Mouse (Mus musculus) T-helper 17 cell (primary cell): ENCODE results near the gene Smyd1.

ENCODE experiments used
- in situ Hi-C, 2 experiments: fragments of 300-600 bp; cut with MboI, MseI; formaldehyde crosslinking; loops; 1 replicate in 1 of 2; 2 replicates in 1 of 2; pipeline ENCODE4 v1.15.1; 2025; ENCODE audit warnings: high pct_unique_total_duplicates in 2 of 2

Smyd1 gene

DNA sequence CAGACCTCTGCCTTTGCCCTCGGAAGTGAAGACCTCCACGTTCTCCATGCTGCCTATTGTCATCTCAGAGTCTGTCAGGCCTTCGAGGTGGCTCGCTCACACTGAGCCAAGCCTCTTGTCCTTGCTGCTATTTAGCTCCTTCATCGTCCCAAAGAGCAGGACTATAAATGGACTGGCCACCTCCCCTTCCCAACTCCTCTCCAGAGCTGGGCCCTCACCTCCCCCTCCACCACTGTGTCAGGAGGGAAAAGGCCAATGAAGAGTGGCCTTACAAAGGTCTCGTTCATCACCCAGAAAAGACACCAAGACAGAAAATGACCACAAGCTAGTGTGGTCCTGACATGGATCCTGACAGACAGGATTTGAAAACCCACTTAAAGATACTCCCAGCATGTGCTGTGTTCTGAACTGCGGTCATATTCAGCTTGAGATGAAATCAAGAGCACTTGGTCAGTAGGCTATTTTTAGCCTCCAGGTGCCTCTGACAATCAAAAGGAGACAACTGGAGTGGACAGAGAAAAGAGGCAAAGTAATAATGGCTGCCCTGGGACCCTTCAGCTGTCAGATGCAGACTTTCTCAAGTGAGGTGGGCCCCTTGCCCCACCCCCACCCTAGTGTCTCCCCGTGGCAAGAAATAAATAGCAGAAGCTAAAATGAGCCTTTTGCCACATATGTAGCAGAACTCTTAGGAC lies 59.7 kb downstream of the Smyd1 start:
- in situ Hi-C loops, result no loop called here

- in situ Hi-C loops, result no loop called here
Measured at GRCm38 (mm10) chr6:71261060-71261459, 61.0 kb downstream of the Smyd1 start.

DNA sequence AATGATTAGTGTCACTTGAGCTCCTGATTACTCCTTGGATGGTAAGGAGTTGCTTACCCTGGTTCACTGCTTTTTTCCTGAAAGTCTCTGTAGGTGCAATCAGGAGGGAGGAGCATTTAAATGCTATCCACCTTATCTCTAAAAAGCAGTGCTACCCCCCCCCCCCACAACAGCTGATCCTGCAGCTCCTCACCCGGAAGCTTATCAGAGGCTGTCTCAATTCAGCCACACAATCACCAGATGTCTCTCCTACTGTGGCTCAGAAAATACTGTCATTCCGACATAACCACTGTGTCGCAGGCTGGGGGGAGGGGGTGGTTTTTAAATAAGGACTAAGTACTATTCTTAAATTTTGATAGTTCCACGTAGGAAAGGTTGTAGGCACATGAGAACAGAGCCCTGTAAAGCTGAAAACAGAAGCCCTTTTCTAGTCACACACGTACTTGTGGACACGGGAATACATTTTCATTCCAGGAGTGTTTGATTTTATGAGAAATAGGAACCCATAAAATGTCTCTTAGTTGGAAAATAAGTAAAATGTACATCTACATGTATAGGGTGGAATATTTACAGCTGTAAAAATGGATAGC lies 61.9 kb downstream of the Smyd1 start:
- in situ Hi-C loops, result no loop called here

GRCm38 (mm10) chr6:71259166-71259565 lies 62.9 kb downstream of the Smyd1 start:
- in situ Hi-C loops, result no loop called here

- in situ Hi-C loops, result no loop called here
Measured at GRCm38 (mm10) chr6:71258562-71258961, 63.5 kb downstream of the Smyd1 start.

DNA sequence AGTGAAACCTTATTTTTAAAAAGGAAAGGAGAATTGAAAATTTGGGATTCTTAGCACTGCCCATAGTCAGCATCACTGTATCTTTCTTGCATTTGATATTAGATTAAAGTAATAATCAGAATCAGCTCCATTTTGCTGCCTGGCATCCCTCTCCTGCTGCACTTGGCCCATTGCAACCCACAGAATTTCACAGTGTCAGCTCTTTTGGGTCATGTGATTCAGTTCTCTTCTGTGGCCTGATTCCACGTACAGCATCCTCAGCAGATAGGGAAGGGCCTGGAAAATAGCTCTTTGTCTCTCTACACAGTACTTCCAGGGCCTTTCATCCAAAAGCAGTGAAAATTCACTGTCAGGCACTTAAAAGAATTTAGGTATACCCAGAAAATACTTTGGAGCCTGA lies 64.7 kb downstream of the Smyd1 start:
- in situ Hi-C loops, result no loop called here

- in situ Hi-C loops, result no loop called here
Measured at GRCm38 (mm10) chr6:71256166-71256565, 65.9 kb downstream of the Smyd1 start.

DNA sequence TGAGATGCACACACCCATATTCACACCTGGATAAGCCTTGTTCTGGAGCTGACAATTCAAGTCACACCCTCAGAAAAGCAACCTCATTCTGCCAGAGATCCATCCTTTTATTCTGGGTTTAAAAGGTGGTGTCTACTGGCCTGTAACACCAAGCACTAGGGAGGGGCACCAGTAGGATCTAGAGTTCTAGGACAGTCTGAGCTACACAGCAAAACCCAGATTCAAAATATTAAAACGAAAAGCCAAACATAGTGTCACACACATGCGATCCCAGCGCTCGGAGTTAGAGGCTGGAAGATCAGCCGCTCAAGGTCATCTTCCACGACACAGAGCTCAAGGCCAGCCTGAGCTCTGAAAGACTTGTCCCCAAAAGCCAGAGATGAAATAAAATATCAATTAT lies 67.6 kb downstream of the Smyd1 start:
- in situ Hi-C loops, result no loop called here

DNA sequence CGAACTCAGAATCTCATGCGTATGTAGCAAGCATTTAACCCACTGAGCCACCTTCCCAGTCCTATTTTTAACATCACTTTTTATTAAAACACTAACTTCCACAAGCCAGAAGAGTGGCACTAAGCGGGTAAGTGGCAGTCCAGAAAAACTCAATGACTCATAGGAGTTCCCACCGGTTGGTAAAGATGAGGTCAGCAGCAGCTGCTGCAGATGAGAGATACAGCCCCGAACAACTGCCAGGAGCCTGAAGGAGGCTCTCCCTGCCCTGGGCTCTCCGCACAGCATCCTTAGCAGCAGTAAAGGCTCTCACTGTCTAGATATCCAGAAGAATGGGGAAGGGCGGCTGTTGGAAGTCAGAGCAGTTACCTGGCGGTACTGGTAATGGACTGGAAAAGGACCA lies 71.1 kb downstream of the Smyd1 start:
- in situ Hi-C loops, result no loop called here

- in situ Hi-C loops, result no loop called here
Measured at GRCm38 (mm10) chr6:71249615-71250014, 72.4 kb downstream of the Smyd1 start.

DNA sequence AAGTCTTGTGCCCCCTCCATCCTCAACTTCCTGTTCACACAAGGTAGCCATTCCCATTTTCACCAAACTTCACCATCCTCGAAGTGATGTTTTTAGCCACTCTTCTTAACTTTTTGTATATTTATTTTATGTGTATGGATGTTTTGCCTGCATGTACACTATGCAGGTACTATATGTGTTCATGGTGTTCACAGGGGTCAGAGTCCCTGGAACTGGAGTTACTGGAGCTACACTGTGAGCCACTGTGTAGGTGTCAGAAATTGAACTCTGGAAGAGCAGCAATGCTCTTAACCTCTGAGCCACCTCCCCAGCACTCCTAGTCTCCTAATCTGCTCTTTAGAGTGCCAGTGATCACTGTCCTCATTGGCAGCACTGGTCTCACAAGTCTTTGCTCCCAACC lies 73.6 kb downstream of the Smyd1 start:
- in situ Hi-C loops, result no loop called here

GRCm38 (mm10) chr6:71243258-71243657 lies 78.8 kb downstream of the Smyd1 start:
- in situ Hi-C loops, result loop anchor here in 1 of 2 experiments (5.0 kb wide), 1 partner anchor 49 kb away; no protein-coding TSS in a partner anchor

DNA sequence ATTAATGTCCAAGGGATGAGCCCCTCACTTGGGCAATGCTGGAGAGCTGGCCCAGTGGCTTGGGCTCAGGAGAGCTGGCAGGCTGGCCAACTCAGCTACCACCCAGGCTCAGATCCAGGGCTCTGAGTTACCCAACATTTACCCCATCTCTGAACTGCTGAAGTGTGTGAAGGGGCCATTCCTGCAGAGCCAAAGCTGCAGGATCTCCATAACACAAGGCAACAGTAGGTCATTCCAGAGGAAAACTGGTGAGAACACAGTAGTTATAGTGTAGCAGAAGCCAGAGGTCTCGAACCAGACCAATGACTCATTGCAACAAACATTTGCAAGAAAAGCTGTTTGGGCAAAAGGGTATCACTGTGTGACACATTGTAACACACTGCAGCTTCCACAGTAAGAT lies 79.2 kb downstream of the Smyd1 start:
- in situ Hi-C loops, result loop anchor here in 1 of 2 experiments (5.0 kb wide), 1 partner anchor 49 kb away; no protein-coding TSS in a partner anchor

GRCm38 (mm10) chr6:71240831-71241230 lies 81.2 kb downstream of the Smyd1 start:
- in situ Hi-C loops, result loop anchor here in 1 of 2 experiments (5.0 kb wide), 1 partner anchor 51 kb away; no protein-coding TSS in a partner anchor

- in situ Hi-C loops, result no loop called here
Measured at GRCm38 (mm10) chr6:71239069-71239750, 82.8 kb downstream of the Smyd1 start.

GRCm38 (mm10) chr6:71237031-71237431 lies 85.0 kb downstream of the Smyd1 start:
- in situ Hi-C loops, result no loop called here

DNA sequence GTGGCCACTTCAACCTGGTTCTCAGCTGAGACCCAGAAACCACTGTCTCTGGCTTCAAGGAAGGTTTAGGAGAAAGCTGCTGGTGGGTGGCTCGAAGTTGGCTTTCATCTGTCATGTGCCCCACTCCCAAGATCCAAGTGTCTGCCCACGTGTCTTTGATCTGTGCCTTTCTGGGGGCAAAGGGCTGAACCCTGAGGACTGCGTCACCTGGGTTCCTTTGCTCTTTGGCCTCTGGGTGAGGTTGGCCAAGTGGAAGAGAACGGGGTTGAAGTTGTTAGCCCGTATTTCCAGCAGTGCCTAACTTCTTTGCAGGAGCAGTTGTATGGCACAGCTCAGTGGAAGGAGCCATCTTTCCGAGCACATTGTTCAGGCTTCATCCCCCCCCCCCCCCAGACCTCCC lies 85.5 kb downstream of the Smyd1 start:
- in situ Hi-C loops, result no loop called here

DNA sequence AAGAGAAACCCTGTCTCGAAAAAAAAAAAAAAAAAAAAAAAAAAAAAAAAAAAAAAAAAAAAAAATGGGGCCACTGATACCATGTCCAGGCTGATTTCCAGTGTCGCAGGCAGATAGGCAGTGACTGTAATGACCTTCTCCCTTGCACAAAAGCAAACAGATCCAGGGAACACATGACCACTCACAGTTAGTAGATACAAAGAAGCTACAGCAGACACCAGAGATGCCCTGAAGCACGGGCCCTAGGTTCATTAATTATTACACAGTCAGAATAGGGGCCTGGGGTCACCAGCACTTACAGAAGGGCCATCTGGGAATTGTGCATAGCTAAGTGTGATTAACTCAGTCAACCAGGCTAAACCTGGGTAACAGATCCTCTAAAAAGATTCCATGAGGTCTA lies 86.1 kb downstream of the Smyd1 start:
- in situ Hi-C loops, result no loop called here

- in situ Hi-C loops, result no loop called here
Measured at GRCm38 (mm10) chr6:71235121-71235520, 86.9 kb downstream of the Smyd1 start.

GRCm38 (mm10) chr6:71227157-71227770 lies 94.8 kb downstream of the Smyd1 start:
- in situ Hi-C loops, result no loop called here

GRCm38 (mm10) chr6:71226544-71226943 lies 95.5 kb downstream of the Smyd1 start:
- in situ Hi-C loops, result no loop called here
